Mouse (Mus musculus): ENCODE data around the gene Pnrc2. TPM values are rescaled to one million over a fixed set of nuclear protein-coding genes. Genes with fewer than 3 reads are reported as not detected.

The Pnrc2 gene
- polyA plus RNA-seq, 1 experiment from 2014 or later, result 149 TPM

- peak overlapping the region; percentile 11 for H3K27ac ChIP-seq (ENCODE audit: low read length)
- H3K4me2 ChIP-seq (ENCODE audit: low read depth, low read length), result no peak overlapping the region
- H3K9ac ChIP-seq (ENCODE audit: low read length), result no peak overlapping the region
- H3K27me3 ChIP-seq (ENCODE audit: control insufficient read depth, insufficient read depth, low read length), result no peaks in the 10 kb centered on the region
- H3K4me3 ChIP-seq (ENCODE audit: low read length), result no peak overlapping the region
- H3K4me1 ChIP-seq (ENCODE audit: control insufficient read depth, insufficient read depth, low read length), result peaks cover 14% of the 10 kb centered on the region
- WGBS, result 20% methylated on average over 5 of the region's 5 CpGs
- peaks cover 4% of the 10 kb centered on the region; the same call in 1 of the 2 replicates for H3K9me3 ChIP-seq (replicated peaks; ENCODE audit: control insufficient read depth, low read length)
- peak; percentile 57; the same call in 1 of the 2 replicates for ATAC-seq (replicated peaks; ENCODE audit: extremely low read depth, insufficient read depth, low FRiP score)
- H3K36me3 ChIP-seq (ENCODE audit: control insufficient read depth, insufficient read depth), result no peaks in the 10 kb centered on the region
Observed at GRCm38 (mm10) chr4:135847581-135847980, 26.1 kb downstream of the Pnrc2 start.

DNA sequence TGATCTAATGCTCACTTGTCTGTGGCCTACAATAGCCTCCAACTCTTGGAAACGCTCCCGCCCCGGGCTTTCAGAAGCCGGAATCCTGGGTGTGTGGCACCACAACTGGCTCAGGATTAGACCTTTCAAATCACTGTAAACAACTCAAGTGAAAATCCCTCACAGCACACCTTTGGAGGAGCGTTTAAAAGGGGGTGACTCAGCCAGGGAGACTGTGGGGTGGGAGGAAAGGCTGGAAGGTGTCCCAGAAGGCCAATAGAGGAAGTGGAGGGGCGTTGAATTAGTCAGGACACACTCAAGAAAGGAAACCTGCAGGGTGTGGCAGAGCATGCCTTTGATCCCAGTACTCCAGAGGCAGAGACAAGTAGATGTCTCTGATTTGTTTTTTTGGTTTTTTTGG lies 29.2 kb downstream of the Pnrc2 start:
- Histone ChIP-seq H3K4me1 (ENCODE audit: control insufficient read depth, insufficient read depth, low read length) (peaks cover 17% of the 10 kb centered on the region), H3K27ac (ENCODE audit: low read length) (no peak overlapping the region)
- 78% methylated on average over 6 of the region's 6 CpGs for WGBS

DNA sequence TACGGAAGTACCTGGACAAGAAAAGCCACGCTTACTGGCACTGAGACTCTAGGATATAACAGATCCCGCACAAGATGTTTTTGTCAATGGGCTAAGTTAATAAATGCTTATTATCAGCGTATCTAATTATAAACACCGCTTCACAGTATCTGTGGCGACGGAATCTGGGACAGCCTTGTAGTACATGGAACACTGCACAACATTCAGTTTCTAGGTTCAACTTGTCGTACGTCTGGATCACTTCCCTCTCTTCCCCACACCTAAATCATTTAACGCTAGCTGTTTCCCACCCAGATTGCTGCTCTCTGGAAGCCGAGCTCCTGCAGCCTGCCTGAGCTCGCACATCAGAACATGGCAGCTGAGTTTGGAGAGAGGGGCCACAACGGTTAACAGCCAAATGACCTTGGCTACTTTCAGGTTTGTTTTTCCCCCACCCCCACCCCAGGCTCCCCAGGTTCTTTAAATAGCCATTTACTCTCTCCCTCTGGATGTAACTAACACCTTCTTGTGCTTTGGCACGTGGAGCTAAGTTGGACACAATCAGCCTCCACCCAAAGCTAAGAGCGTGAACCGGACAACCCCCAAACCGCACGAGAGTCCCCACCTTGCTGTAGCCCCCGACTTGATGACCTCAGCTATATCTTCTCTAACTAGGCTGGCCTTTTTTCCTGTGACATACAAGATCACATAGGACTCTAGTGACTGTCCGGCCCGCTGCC lies 34.2 kb downstream of the Pnrc2 start:
- Histone ChIP-seq H3K4me3 (ENCODE audit: low read length) (no peak overlapping the region), H3K27me3 (ENCODE audit: control insufficient read depth, insufficient read depth, low read length) (no peaks in the 10 kb centered on the region), H3K27ac (ENCODE audit: low read length) (peak overlapping the region; percentile 97), H3K4me1 (ENCODE audit: control insufficient read depth, insufficient read depth, low read length) (peaks cover 15% of the 10 kb centered on the region; the same call in 1 of the 2 replicates), H3K9ac (ENCODE audit: low read length) (peak overlapping the region; percentile 53), H3K36me3 (ENCODE audit: control insufficient read depth, insufficient read depth) (no peaks in the 10 kb centered on the region), H3K4me2 (ENCODE audit: low read depth, low read length) (peak overlapping the region; percentile 44), H3K9me3 (replicated peaks; ENCODE audit: control insufficient read depth, low read length) (0 out of 2 replicates have a peak, but pooled peaks cover 2% of the 10 kb centered on the region)
- peak; percentile 72 for ATAC-seq (replicated peaks; ENCODE audit: extremely low read depth, insufficient read depth, low FRiP score)
- 47% methylated on average over 21 of the region's 21 CpGs for WGBS

More for the DNA sequence above, 29.2 kb downstream of the Pnrc2 start:
- Histone ChIP-seq H3K4me2 (ENCODE audit: low read depth, low read length) (no peak overlapping the region), H3K9me3 (replicated peaks; ENCODE audit: control insufficient read depth, low read length) (peaks cover 6% of the 10 kb centered on the region; the same call in 1 of the 2 replicates), H3K4me3 (ENCODE audit: low read length) (no peak overlapping the region), H3K27me3 (ENCODE audit: control insufficient read depth, insufficient read depth, low read length) (no peaks in the 10 kb centered on the region), H3K36me3 (ENCODE audit: control insufficient read depth, insufficient read depth) (no peaks in the 10 kb centered on the region), H3K9ac (ENCODE audit: low read length) (no peak overlapping the region)
- no peak for ATAC-seq (replicated peaks; ENCODE audit: extremely low read depth, insufficient read depth, low FRiP score)

DNA sequence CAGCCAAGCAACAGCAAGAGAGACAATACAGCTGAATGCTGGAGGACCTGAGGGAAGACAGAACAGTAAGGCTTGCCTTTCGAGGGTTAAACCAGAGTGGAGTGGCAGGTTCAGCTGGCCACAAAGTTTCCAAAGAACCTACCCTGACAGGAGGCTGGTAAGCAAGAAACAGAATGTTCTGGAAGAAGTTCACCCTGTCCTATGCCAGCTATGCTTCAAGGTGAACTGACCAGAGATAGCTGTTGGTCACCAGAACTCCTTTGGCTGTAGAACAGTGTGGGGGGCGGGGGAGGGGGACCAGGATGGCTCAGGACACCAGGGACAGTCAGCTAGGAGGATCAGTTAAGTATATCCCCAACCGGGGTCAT lies 34.7 kb downstream of the Pnrc2 start:
- H3K9me3 ChIP-seq (replicated peaks; ENCODE audit: control insufficient read depth, low read length), result 0 out of 2 replicates have a peak, but pooled peaks cover 2% of the 10 kb centered on the region
- peak overlapping the region; percentile 44 for H3K4me2 ChIP-seq (ENCODE audit: low read depth, low read length)
- peak overlapping the region; percentile 97 for H3K27ac ChIP-seq (ENCODE audit: low read length)
- peak overlapping the region; percentile 53 for H3K9ac ChIP-seq (ENCODE audit: low read length)
- H3K4me3 ChIP-seq (ENCODE audit: low read length), result no peak overlapping the region
- H3K4me1 ChIP-seq (ENCODE audit: control insufficient read depth, insufficient read depth, low read length), result peaks cover 15% of the 10 kb centered on the region; the same call in 1 of the 2 replicates
- no peaks in the 10 kb centered on the region for H3K36me3 ChIP-seq (ENCODE audit: control insufficient read depth, insufficient read depth)
- 66% methylated on average over 3 of the region's 3 CpGs for WGBS
- H3K27me3 ChIP-seq (ENCODE audit: control insufficient read depth, insufficient read depth, low read length), result no peaks in the 10 kb centered on the region
- no peak; the same call in 1 of the 2 replicates for ATAC-seq (replicated peaks; ENCODE audit: extremely low read depth, insufficient read depth, low FRiP score)

DNA sequence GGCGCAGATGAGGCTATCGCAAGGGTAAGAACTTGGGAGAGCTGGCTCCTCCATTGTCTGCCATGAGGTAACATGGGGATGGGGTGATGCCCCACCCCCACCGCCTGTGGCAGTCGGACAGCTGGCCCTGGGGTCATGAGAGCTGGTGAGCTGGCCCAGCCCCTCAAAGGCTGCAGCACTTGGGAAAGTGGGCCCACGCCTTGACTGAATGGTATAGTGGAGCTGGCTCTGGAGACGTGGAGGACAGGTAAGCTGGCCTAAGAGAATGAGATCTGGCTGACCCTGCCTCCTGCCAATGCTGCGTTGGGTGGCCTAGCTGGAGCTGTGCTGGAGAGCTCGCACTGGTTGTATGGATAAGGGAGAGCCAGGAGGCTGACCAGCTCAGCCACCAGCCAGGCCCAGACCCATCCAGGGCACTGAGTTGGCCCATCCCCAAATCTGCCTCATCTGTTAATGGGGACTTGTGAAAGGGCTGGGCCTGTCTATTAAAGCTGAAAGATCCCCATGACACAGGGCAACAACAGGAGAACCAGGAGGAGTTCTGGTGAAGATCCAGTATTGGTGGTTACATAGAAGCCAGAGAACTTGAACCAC lies 39.4 kb downstream of the Pnrc2 start:
- Histone ChIP-seq H3K4me3 (ENCODE audit: low read length) (no peak overlapping the region), H3K9me3 (replicated peaks; ENCODE audit: control insufficient read depth, low read length) (no peaks in the 10 kb centered on the region), H3K27ac (ENCODE audit: low read length) (no peak overlapping the region), H3K4me2 (ENCODE audit: low read depth, low read length) (no peak overlapping the region), H3K36me3 (ENCODE audit: control insufficient read depth, insufficient read depth) (no peaks in the 10 kb centered on the region), H3K27me3 (ENCODE audit: control insufficient read depth, insufficient read depth, low read length) (no peaks in the 10 kb centered on the region), H3K4me1 (ENCODE audit: control insufficient read depth, insufficient read depth, low read length) (peaks cover 11% of the 10 kb centered on the region; the same call in 1 of the 2 replicates), H3K9ac (ENCODE audit: low read length) (no peak overlapping the region)
- 85% methylated on average over 8 of the region's 8 CpGs for WGBS
- ATAC-seq (replicated peaks; ENCODE audit: extremely low read depth, insufficient read depth, low FRiP score), result no peak

GRCm38 (mm10) chr4:135833301-135834123 lies 40.1 kb downstream of the Pnrc2 start:
- ATAC-seq (replicated peaks; ENCODE audit: extremely low read depth, insufficient read depth, low FRiP score), result no peak
- Histone ChIP-seq H3K4me3 (ENCODE audit: low read length) (no peak overlapping the region), H3K9me3 (replicated peaks; ENCODE audit: control insufficient read depth, low read length) (no peaks in the 10 kb centered on the region), H3K27ac (ENCODE audit: low read length) (no peak overlapping the region), H3K4me2 (ENCODE audit: low read depth, low read length) (no peak overlapping the region), H3K9ac (ENCODE audit: low read length) (no peak overlapping the region), H3K36me3 (ENCODE audit: control insufficient read depth, insufficient read depth) (no peaks in the 10 kb centered on the region), H3K4me1 (ENCODE audit: control insufficient read depth, insufficient read depth, low read length) (peaks cover 12% of the 10 kb centered on the region), H3K27me3 (ENCODE audit: control insufficient read depth, insufficient read depth, low read length) (no peaks in the 10 kb centered on the region)
- 76% methylated on average over 12 of the region's 12 CpGs for WGBS

GRCm38 (mm10) chr4:135832070-135832469 lies 41.6 kb downstream of the Pnrc2 start:
- Histone ChIP-seq H3K27ac (ENCODE audit: low read length) (peak overlapping the region; percentile 42), H3K4me3 (ENCODE audit: low read length) (no peak overlapping the region)

DNA sequence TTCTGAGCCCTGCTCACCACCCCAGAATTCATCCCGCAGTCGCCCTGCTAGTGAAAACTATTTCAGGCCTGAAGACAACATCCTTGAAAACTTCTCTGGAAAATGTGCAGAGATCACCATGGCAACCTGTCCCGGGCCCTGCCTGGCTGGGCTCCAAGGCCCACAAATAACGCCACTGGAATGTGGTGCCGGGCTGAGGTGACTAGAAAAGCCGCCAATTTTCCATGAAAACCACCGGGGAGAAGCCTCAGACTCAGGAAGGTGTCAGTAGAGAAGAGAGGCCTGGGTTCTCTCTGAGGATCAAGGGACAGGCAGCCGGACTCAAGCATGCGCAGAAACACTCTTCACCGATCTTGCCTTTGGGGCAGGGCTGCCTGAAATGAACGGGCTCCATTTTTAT lies 45.2 kb downstream of the Pnrc2 start:
- H3K4me1 ChIP-seq (ENCODE audit: control insufficient read depth, insufficient read depth, low read length), result peaks cover 16% of the 10 kb centered on the region
- H3K27me3 ChIP-seq (ENCODE audit: control insufficient read depth, insufficient read depth, low read length), result no peaks in the 10 kb centered on the region
- no peaks in the 10 kb centered on the region for H3K36me3 ChIP-seq (ENCODE audit: control insufficient read depth, insufficient read depth)
- H3K9ac ChIP-seq (ENCODE audit: low read length), result peak overlapping the region; percentile 63; the same call in 1 of the 2 replicates
- ATAC-seq (replicated peaks; ENCODE audit: extremely low read depth, insufficient read depth, low FRiP score), result peak; percentile 87
- H3K4me2 ChIP-seq (ENCODE audit: low read depth, low read length), result peak overlapping the region; percentile 53
- 13% methylated on average over 11 of the region's 11 CpGs for WGBS
- H3K9me3 ChIP-seq (replicated peaks; ENCODE audit: control insufficient read depth, low read length), result no peaks in the 10 kb centered on the region; the same call in 1 of the 2 replicates
- H3K27ac ChIP-seq (ENCODE audit: low read length), result peak overlapping the region; percentile 91
- H3K4me3 ChIP-seq (ENCODE audit: low read length), result no peak overlapping the region

More at GRCm38 (mm10) chr4:135832070-135832469, 41.6 kb downstream of the Pnrc2 start:
- peaks cover 16% of the 10 kb centered on the region for H3K4me1 ChIP-seq (ENCODE audit: control insufficient read depth, insufficient read depth, low read length)
- 68% methylated on average over 11 of the region's 11 CpGs for WGBS
- no peak for ATAC-seq (replicated peaks; ENCODE audit: extremely low read depth, insufficient read depth, low FRiP score)
- no peaks in the 10 kb centered on the region for H3K36me3 ChIP-seq (ENCODE audit: control insufficient read depth, insufficient read depth)
- H3K27me3 ChIP-seq (ENCODE audit: control insufficient read depth, insufficient read depth, low read length), result no peaks in the 10 kb centered on the region
- no peaks in the 10 kb centered on the region for H3K9me3 ChIP-seq (replicated peaks; ENCODE audit: control insufficient read depth, low read length)
- no peak overlapping the region for H3K4me2 ChIP-seq (ENCODE audit: low read depth, low read length)
- H3K9ac ChIP-seq (ENCODE audit: low read length), result no peak overlapping the region

Measured in heart, embryonic 16.5 days (tissue).